Mouse (Mus musculus): ENCODE data around the gene Cenps. TPM values are rescaled to one million over a fixed set of nuclear protein-coding genes. Genes with fewer than 3 reads are reported as not detected.
"Not testable (repeated sequence)": the region's sequence is repeated elsewhere in the genome, so short reads cannot be mapped to it uniquely, and the experiment has no call there.

Cenps gene
- polyA plus RNA-seq, 1 experiment from 2014 or later, result 18.7 TPM

- H3K27me3 ChIP-seq (ENCODE audit: control insufficient read depth, insufficient read depth, low read length), result no peaks in the 10 kb centered on the region
- H3K9me3 ChIP-seq (ENCODE audit: control insufficient read depth, low read length), result no peaks in the 10 kb centered on the region
- H3K36me3 ChIP-seq (replicated peaks; ENCODE audit: control insufficient read depth, insufficient read depth), result peaks cover 26% of the 10 kb centered on the region
- peak; percentile 94 for DNase-seq (ENCODE audit: low spot score)
- ATAC-seq (ENCODE audit: low FRiP score), result peak; percentile 90
- no peak within 1 kb of the TSS for H3K27ac ChIP-seq
- H3K4me1 ChIP-seq (replicated peaks; ENCODE audit: control insufficient read depth, insufficient read depth, low read length), result peaks cover 9% of the 10 kb centered on the region
- H3K9ac ChIP-seq, result peak within 1 kb of the TSS; percentile 85
- peak within 1 kb of the TSS; percentile 90 for H3K4me2 ChIP-seq (replicated peaks)
- under 1% methylated on average over 35 of the region's 35 CpGs for WGBS
- H3K4me3 ChIP-seq (replicated peaks; ENCODE audit: low read length), result peak within 1 kb of the TSS; percentile 72
Observed at GRCm38 (mm10) chr4:149103875-149104561, 33.4 kb downstream of the Cenps start, which contains the start of gene Dffa. TSS of gene Dffa (plus strand) at chr4:149104146.

DNA sequence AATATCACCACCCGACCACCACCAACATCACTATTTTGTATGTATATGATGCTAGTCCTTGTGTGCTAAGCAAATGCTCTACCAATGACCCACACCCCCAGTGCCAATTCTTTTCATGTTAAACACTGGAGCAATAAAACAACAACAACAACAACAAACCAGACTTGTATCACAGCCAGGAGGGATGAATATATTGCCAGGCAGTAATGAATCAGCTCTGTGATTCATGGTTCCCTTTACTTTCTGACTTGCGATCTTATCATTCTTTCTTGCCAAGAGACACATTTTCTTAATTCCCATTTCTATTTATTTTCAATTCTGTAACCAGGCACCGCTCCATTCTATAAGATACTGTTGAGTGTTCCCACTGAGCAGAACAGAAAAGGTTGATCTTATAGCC, 36.0 kb downstream of the Cenps start:
- H3K4me3 ChIP-seq (replicated peaks; ENCODE audit: low read length), result no peak overlapping the region
- 85% methylated on average over 3 of the region's 3 CpGs for WGBS
- H3K4me2 ChIP-seq (replicated peaks), result no peak overlapping the region
- no peaks in the 10 kb centered on the region for H3K9me3 ChIP-seq (ENCODE audit: control insufficient read depth, low read length)
- DNase-seq (ENCODE audit: low spot score) (no peak), ATAC-seq (ENCODE audit: low FRiP score) (no peak)
- peaks cover 5% of the 10 kb centered on the region; the same call in 1 of the 2 replicates for H3K36me3 ChIP-seq (replicated peaks; ENCODE audit: control insufficient read depth, insufficient read depth)
- H3K9ac ChIP-seq, result no peak overlapping the region
- H3K4me1 ChIP-seq (replicated peaks; ENCODE audit: control insufficient read depth, insufficient read depth, low read length), result peaks cover 19% of the 10 kb centered on the region
- no peaks in the 10 kb centered on the region for H3K27me3 ChIP-seq (ENCODE audit: control insufficient read depth, insufficient read depth, low read length)
- H3K27ac ChIP-seq, result no peak overlapping the region

DNA sequence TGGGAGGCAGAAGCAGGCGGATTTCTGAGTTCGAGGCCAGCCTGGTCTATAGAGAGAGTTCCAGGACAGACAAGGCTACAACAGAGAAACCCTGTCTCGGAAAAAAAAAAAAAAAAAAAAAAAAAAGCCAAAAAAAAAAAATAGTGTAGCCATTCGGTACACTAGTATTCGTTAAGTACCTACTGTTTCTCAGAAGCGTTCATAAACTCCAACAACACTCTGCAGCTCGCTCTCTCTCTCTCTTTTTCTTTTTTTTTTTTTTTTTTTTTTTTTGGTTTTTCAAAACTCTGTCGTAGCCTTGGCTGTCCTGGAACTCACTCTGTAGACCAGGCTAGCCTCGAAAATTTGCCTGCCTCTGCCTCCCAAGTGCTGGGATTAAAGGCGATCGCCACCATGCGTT, 37.0 kb downstream of the Cenps start:
- not testable (repeated sequence) for H3K27me3 ChIP-seq (ENCODE audit: control insufficient read depth, insufficient read depth, low read length); H3K27ac ChIP-seq; H3K9ac ChIP-seq; H3K9me3 ChIP-seq (ENCODE audit: control insufficient read depth, low read length); H3K4me3 ChIP-seq (replicated peaks; ENCODE audit: low read length); ATAC-seq (ENCODE audit: low FRiP score); DNase-seq (ENCODE audit: low spot score); H3K36me3 ChIP-seq (replicated peaks; ENCODE audit: control insufficient read depth, insufficient read depth)
- H3K4me1 ChIP-seq (replicated peaks; ENCODE audit: control insufficient read depth, insufficient read depth, low read length), result peaks cover 19% of the 10 kb centered on the region
- WGBS, result 86% methylated on average over 12 of the region's 12 CpGs
- H3K4me2 ChIP-seq (replicated peaks), result 0 out of 2 replicates have a peak overlapping the region, but pooled peaks have one; percentile 46

- Histone ChIP-seq H3K9me3 (ENCODE audit: control insufficient read depth, low read length) (no peaks in the 10 kb centered on the region), H3K27me3 (ENCODE audit: control insufficient read depth, insufficient read depth, low read length) (no peaks in the 10 kb centered on the region), H3K4me3 (replicated peaks; ENCODE audit: low read length) (peak within 1 kb of the TSS; percentile 98), H3K27ac (0 out of 2 replicates have a peak within 1 kb of the TSS, but pooled peaks have one; percentile 44), H3K4me2 (replicated peaks) (peak within 1 kb of the TSS; percentile 96), H3K4me1 (replicated peaks; ENCODE audit: control insufficient read depth, insufficient read depth, low read length) (peaks cover 13% of the 10 kb centered on the region), H3K36me3 (replicated peaks; ENCODE audit: control insufficient read depth, insufficient read depth) (no peaks in the 10 kb centered on the region), H3K9ac (peak within 1 kb of the TSS; percentile 90)
- under 1% methylated on average over 50 of the region's 50 CpGs for WGBS
- ATAC-seq (ENCODE audit: low FRiP score) (peak; percentile 80), DNase-seq (ENCODE audit: low spot score) (peak; percentile 89)
Observed at GRCm38 (mm10) chr4:149099369-149100017, 37.9 kb downstream of the Cenps start, which contains the start of gene Pex14. TSS of gene Pex14 (minus strand) at chr4:149099876.

DNA sequence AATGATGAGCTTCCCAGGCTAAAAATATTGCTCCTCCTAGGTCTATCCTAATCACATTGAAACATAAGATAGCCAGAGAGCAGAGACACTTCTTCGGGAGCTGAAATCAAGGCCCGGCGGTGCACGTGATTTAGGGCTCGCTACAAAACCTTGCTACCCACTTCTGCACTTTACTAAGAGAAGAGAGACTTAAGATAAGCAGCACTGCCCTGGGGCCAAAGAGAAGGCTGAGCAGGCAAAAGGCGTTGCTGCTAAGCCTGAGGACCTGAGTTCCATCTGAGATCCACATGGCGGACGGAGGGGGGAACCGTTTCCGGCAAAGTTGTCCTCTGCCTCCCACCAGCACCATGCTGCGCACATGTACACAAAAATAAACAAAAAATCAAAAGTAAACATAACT, 38.9 kb downstream of the Cenps start:
- 30% methylated on average over 11 of the region's 11 CpGs for WGBS
- no peaks in the 10 kb centered on the region for H3K9me3 ChIP-seq (ENCODE audit: control insufficient read depth, low read length)

DNA sequence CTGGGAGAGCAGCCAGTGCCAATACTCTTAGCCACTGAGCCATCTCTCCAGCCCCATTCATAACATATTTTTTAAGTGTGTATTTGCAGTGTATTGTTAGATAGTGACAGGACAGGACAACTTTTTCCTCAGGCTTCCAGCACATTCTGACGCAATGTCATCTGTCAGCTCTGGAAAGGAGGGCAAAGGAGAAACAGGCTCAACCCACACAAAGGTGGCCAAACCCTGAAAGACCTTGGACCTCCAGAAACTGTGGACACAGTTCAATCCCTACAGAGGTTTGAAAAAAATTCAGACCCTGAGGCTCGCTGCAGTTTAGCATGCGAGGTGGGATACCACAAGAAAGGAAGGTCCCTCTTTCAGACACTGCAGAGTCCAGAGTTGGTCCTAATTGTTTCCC, 39.5 kb downstream of the Cenps start:
- DNase-seq (ENCODE audit: low spot score) (no peak), ATAC-seq (ENCODE audit: low FRiP score) (no peak)
- WGBS, result 89% methylated on average over 3 of the region's 3 CpGs
- no peaks in the 10 kb centered on the region for H3K27me3 ChIP-seq (ENCODE audit: control insufficient read depth, insufficient read depth, low read length)
- no peaks in the 10 kb centered on the region for H3K9me3 ChIP-seq (ENCODE audit: control insufficient read depth, low read length)
- H3K9ac ChIP-seq, result no peak overlapping the region
- H3K36me3 ChIP-seq (replicated peaks; ENCODE audit: control insufficient read depth, insufficient read depth), result peaks cover 5% of the 10 kb centered on the region; the same call in 1 of the 2 replicates
- H3K4me1 ChIP-seq (replicated peaks; ENCODE audit: control insufficient read depth, insufficient read depth, low read length), result peaks cover 12% of the 10 kb centered on the region
- H3K27ac ChIP-seq, result no peak overlapping the region
- peak overlapping the region; percentile 98; the same call in 1 of the 2 replicates for H3K4me3 ChIP-seq (replicated peaks; ENCODE audit: low read length)
- H3K4me2 ChIP-seq (replicated peaks), result no peak overlapping the region

More for the DNA sequence above, 38.9 kb downstream of the Cenps start:
- DNase-seq (ENCODE audit: low spot score) (no peak), ATAC-seq (ENCODE audit: low FRiP score) (no peak)
- Histone ChIP-seq H3K36me3 (replicated peaks; ENCODE audit: control insufficient read depth, insufficient read depth) (peaks cover 5% of the 10 kb centered on the region; the same call in 1 of the 2 replicates), H3K27ac (no peak overlapping the region), H3K27me3 (ENCODE audit: control insufficient read depth, insufficient read depth, low read length) (no peaks in the 10 kb centered on the region), H3K9ac (peak overlapping the region; percentile 90), H3K4me3 (replicated peaks; ENCODE audit: low read length) (peak overlapping the region; percentile 98), H3K4me2 (replicated peaks) (peak overlapping the region; percentile 96), H3K4me1 (replicated peaks; ENCODE audit: control insufficient read depth, insufficient read depth, low read length) (peaks cover 12% of the 10 kb centered on the region)

- ATAC-seq (ENCODE audit: low FRiP score) (no peak), DNase-seq (ENCODE audit: low spot score) (no peak)
- Histone ChIP-seq H3K9ac (no peak overlapping the region), H3K36me3 (replicated peaks; ENCODE audit: control insufficient read depth, insufficient read depth) (peaks cover 5% of the 10 kb centered on the region; the same call in 1 of the 2 replicates), H3K27ac (no peak overlapping the region), H3K4me3 (replicated peaks; ENCODE audit: low read length) (no peak overlapping the region), H3K9me3 (ENCODE audit: control insufficient read depth, low read length) (no peaks in the 10 kb centered on the region), H3K27me3 (ENCODE audit: control insufficient read depth, insufficient read depth, low read length) (no peaks in the 10 kb centered on the region), H3K4me1 (replicated peaks; ENCODE audit: control insufficient read depth, insufficient read depth, low read length) (no peaks in the 10 kb centered on the region), H3K4me2 (replicated peaks) (no peak overlapping the region)
- WGBS, result 91% methylated on average over 8 of the region's 8 CpGs
Observed at GRCm38 (mm10) chr4:149091364-149091763, 46.1 kb downstream of the Cenps start.

DNA sequence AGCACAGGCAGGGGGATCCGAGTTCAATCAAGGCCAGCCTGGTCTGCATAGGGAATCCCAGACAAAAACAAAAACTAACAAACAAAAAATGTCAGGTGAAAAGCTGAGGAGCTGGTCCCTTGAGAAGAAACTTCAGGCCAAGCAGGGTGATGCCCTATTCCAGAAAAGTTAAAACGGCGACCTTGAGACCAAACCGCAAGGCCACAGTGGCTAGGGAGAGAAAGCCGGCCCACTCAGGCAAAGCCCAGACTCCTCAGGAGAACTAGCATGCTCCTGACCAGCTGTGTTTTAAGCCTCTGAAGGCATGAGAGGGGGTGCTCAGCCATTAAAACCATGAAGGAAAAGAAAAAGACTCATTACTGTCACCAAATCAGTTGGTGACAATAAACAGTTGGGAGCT, 52.0 kb downstream of the Cenps start:
- no peaks in the 10 kb centered on the region for H3K4me1 ChIP-seq (replicated peaks; ENCODE audit: control insufficient read depth, insufficient read depth, low read length)
- no peaks in the 10 kb centered on the region for H3K36me3 ChIP-seq (replicated peaks; ENCODE audit: control insufficient read depth, insufficient read depth)
- H3K9ac ChIP-seq, result no peak overlapping the region
- H3K4me2 ChIP-seq (replicated peaks), result no peak overlapping the region
- H3K27me3 ChIP-seq (ENCODE audit: control insufficient read depth, insufficient read depth, low read length), result no peaks in the 10 kb centered on the region
- H3K4me3 ChIP-seq (replicated peaks; ENCODE audit: low read length), result no peak overlapping the region
- H3K27ac ChIP-seq, result no peak overlapping the region
- 83% methylated on average over 5 of the region's 5 CpGs for WGBS
- DNase-seq (ENCODE audit: low spot score) (no peak), ATAC-seq (ENCODE audit: low FRiP score) (no peak)
- no peaks in the 10 kb centered on the region for H3K9me3 ChIP-seq (ENCODE audit: control insufficient read depth, low read length)

DNA sequence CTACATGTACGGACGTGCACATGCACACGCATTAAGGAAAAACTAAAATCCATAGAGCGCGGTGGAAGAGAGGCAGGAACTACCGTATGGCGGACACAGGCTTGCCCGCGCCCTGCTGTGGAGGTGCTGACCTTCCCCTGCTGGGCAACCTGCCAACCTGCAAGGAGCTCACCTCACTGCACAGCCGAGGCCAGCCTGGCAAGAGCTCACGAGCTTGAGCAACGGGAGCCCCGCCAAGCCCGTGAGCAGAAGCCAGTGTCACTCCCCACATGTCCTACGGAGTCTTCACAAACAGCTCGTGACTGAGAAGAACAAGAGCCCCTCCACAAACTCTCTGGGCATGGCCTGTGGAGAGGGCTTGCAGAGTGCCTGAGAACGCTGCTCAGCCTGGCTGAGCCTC, 55.9 kb downstream of the Cenps start:
- Histone ChIP-seq H3K9me3 (ENCODE audit: control insufficient read depth, low read length) (no peaks in the 10 kb centered on the region), H3K36me3 (replicated peaks; ENCODE audit: control insufficient read depth, insufficient read depth) (no peaks in the 10 kb centered on the region), H3K4me1 (replicated peaks; ENCODE audit: control insufficient read depth, insufficient read depth, low read length) (no peaks in the 10 kb centered on the region), H3K9ac (no peak overlapping the region), H3K4me2 (replicated peaks) (no peak overlapping the region), H3K4me3 (replicated peaks; ENCODE audit: low read length) (no peak overlapping the region), H3K27me3 (ENCODE audit: control insufficient read depth, insufficient read depth, low read length) (no peaks in the 10 kb centered on the region), H3K27ac (no peak overlapping the region)
- 68% methylated on average over 17 of the region's 17 CpGs for WGBS
- no peak for DNase-seq (ENCODE audit: low spot score)
- peak; percentile 27; the same call in 1 of the 2 replicates for ATAC-seq (ENCODE audit: low FRiP score)
